11 mouse cellular contexts compared by ENCODE assay signal in genomic region chr7:139077283-139077682, GRCm38 (mm10). TPM values are rescaled to one million over a fixed set of nuclear protein-coding genes. Genes with fewer than 3 reads are reported as not detected.
DNase-seq lines count a peak whose midpoint lies in the region; ATAC-seq and TF ChIP-seq lines count a peak whose summit lies in the region.
"Had no signal": no experiment of that assay in that cellular context is flagged by ENCODE, and none has a peak within 500 bp of the region (broad histone marks: within the 10 kb centered on the region; RNA-seq: fewer than 3 reads in every experiment).

No protein-coding gene starts in this region.

- H3K27me3 ChIP-seq in kidney, embryonic 15.5 days = 0 out of 2 replicates have a peak, but pooled peaks cover 2% of the 10 kb centered on the region
- H3K27me3 ChIP-seq in limb, embryonic 10.5 days (ENCODE audit: low read depth, poor library complexity, severe bottlenecking) = peaks cover 17% of the 10 kb centered on the region
- no peaks in the 10 kb centered on the region; the same call in 1 of the 2 replicates for H3K27me3 ChIP-seq in heart, embryonic 11.5 days (ENCODE audit: control insufficient read depth, insufficient read depth, low read length)
- H3K27me3 ChIP-seq in liver, postnatal 0 days (ENCODE audit: insufficient read depth, low read length) = no peaks in the 10 kb centered on the region

- no peaks in the 10 kb centered on the region for H3K36me3 ChIP-seq in kidney, embryonic 15.5 days
- H3K36me3 ChIP-seq in limb, embryonic 10.5 days = no peaks in the 10 kb centered on the region
- no peaks in the 10 kb centered on the region for H3K36me3 ChIP-seq in heart, embryonic 11.5 days (ENCODE audit: control insufficient read depth, insufficient read depth, low read length)
- no peaks in the 10 kb centered on the region for H3K36me3 ChIP-seq in liver, postnatal 0 days (replicated peaks; ENCODE audit: insufficient read depth, low read length)

- no peak for TF ChIP-seq CTCF in olfactory bulb, adult 2 months (IDR thresholded peaks at IDR 0.05; ENCODE audit: insufficient read depth, low read depth, low read length)
- no peak for TF ChIP-seq CTCF in liver, postnatal 0 days (IDR thresholded peaks at IDR 0.05; ENCODE audit: low read depth)

- peaks cover 42% of the 10 kb centered on the region for H3K4me1 ChIP-seq in kidney, embryonic 15.5 days
- H3K4me1 ChIP-seq in limb, embryonic 10.5 days = peaks cover 29% of the 10 kb centered on the region
- peaks cover 31% of the 10 kb centered on the region for H3K4me1 ChIP-seq in olfactory bulb, adult 2 months (ENCODE audit: control insufficient read depth, insufficient read depth, low read length)
- no peaks in the 10 kb centered on the region for H3K4me1 ChIP-seq in heart, embryonic 11.5 days (ENCODE audit: control insufficient read depth, insufficient read depth, low read length)
- H3K4me1 ChIP-seq in liver, postnatal 0 days (ENCODE audit: insufficient read depth) = no peaks in the 10 kb centered on the region

- no peak overlapping the region for H3K9ac ChIP-seq in kidney, embryonic 15.5 days
- H3K9ac ChIP-seq in heart, embryonic 11.5 days (ENCODE audit: low read depth, low read length) = no peak overlapping the region
- H3K9ac ChIP-seq in liver, postnatal 0 days (replicated peaks) = no peak overlapping the region

- H3K4me3 ChIP-seq in kidney, embryonic 15.5 days (replicated peaks) = no peak overlapping the region
- H3K4me3 ChIP-seq in limb, embryonic 10.5 days = no peak overlapping the region
- H3K4me3 ChIP-seq in olfactory bulb, adult 2 months (ENCODE audit: insufficient read depth, low read depth, low read length) = no peak overlapping the region
- H3K4me3 ChIP-seq in heart, embryonic 11.5 days (ENCODE audit: low read depth, low read length) = no peak overlapping the region
- no peak overlapping the region for H3K4me3 ChIP-seq in liver, postnatal 0 days (ENCODE audit: low read depth, low read length)

- no peak for TF ChIP-seq EP300 in liver, postnatal 0 days (IDR thresholded peaks at IDR 0.05; ENCODE audit: low read depth)

- 0 out of 2 replicates have a peak, but pooled peaks cover 3% of the 10 kb centered on the region for H3K9me3 ChIP-seq in kidney, embryonic 15.5 days (replicated peaks)
- H3K9me3 ChIP-seq in limb, embryonic 10.5 days (replicated peaks) = no peaks in the 10 kb centered on the region
- H3K9me3 ChIP-seq in heart, embryonic 11.5 days (replicated peaks; ENCODE audit: control insufficient read depth, low read length) = no peaks in the 10 kb centered on the region
- 0 out of 2 replicates have a peak, but pooled peaks cover 2% of the 10 kb centered on the region for H3K9me3 ChIP-seq in liver, postnatal 0 days (ENCODE audit: low read length)

- 0 out of 2 replicates have a peak overlapping the region, but pooled peaks have one; percentile 30 for H3K27ac ChIP-seq in kidney, embryonic 15.5 days
- peak overlapping the region; percentile 65; the same call in 1 of the 2 replicates for H3K27ac ChIP-seq in limb, embryonic 10.5 days
- peak overlapping the region; percentile 68 for H3K27ac ChIP-seq in olfactory bulb, adult 2 months (ENCODE audit: insufficient read depth, low read depth, low read length)
- H3K27ac ChIP-seq in heart, embryonic 11.5 days (ENCODE audit: low read depth, low read length) = no peak overlapping the region
- no peak overlapping the region for H3K27ac ChIP-seq in liver, postnatal 0 days (ENCODE audit: low read depth)

- no peak overlapping the region for H3K4me2 ChIP-seq in kidney, embryonic 15.5 days
- H3K4me2 ChIP-seq in heart, embryonic 11.5 days = no peak overlapping the region
- no peak overlapping the region for H3K4me2 ChIP-seq in liver, postnatal 0 days (ENCODE audit: low read depth, low read length)

- 15% methylated on average over 7 of the region's 7 CpGs for WGBS in kidney, embryonic 15.5 days
- 13% methylated on average over 7 of the region's 7 CpGs for WGBS in limb, embryonic 10.5 days
- 28% methylated on average over 7 of the region's 7 CpGs for WGBS in olfactory bulb, adult 2 months
- 14% methylated on average over 7 of the region's 7 CpGs for WGBS in heart, embryonic 11.5 days (ENCODE audit: insufficient replicate concordance)
- WGBS in liver, postnatal 0 days (ENCODE audit: insufficient replicate concordance) = 39% methylated on average over 7 of the region's 7 CpGs

- no peak; the same call in 1 of the 2 replicates for ATAC-seq in kidney, embryonic 15.5 days (replicated peaks; ENCODE audit: low FRiP score)
- no peak for ATAC-seq in heart, embryonic 11.5 days (replicated peaks; ENCODE audit: insufficient number of reproducible peaks, low FRiP score, low TSS enrichment)
- ATAC-seq in liver, postnatal 0 days = no peak

- no peak for TF ChIP-seq POLR2A in olfactory bulb, adult 2 months (IDR thresholded peaks at IDR 0.05; ENCODE audit: insufficient read depth, low read depth, low read length)

- DNase-seq in kidney, adult 9 months = no peak
- DNase-seq in fibroblast of lung, adult 2 months (ENCODE audit: low read depth) = peak; percentile 57
- DNase-seq in limb, embryonic 10.5 days (ENCODE audit: low spot score) = no peak
- no peak for DNase-seq in liver, postnatal 0 days
- DNase-seq in adrenal gland, adult 8-10 months = no peak
- DNase-seq: adrenal gland, postnatal 25 days; kidney, adult 2 months had no signal

RNA-seq across cellular contexts. Expression of gene Dpysl4, which starts 8.5 kb away (rescaled TPM):
- polyA plus RNA-seq in kidney, embryonic 15.5 days (2015; fragmentation: Nextera tagmentation; extraction: Ambion mirVana) = 14.6 and 17.6 TPM in 2 replicates
- polyA plus RNA-seq in limb, embryonic 10.5 days (2016; fragmentation: Nextera tagmentation; extraction: Ambion mirVana) = 19.6 and 32.8 TPM in 2 replicates
- not detected in 2 replicates for polyA plus RNA-seq in olfactory bulb, adult 2 months (2012; ENCODE audit: insufficient read depth, insufficient read length, low replicate concordance, missing spikeins)
- polyA plus RNA-seq in heart, embryonic 11.5 days (2014; fragmentation: Nextera tagmentation; extraction: Ambion mirVana) = 3.9 and 4.4 TPM in 2 replicates
- polyA plus RNA-seq in liver, postnatal 0 days (2015; fragmentation: Nextera tagmentation; extraction: Ambion mirVana) = 0.04 TPM in 1 of 2 replicates, not detected in the other
- 1 to 10 TPM; 1.1 to 3.2 (median 2.5) TPM for total RNA-seq in adrenal gland, adult 8-10 months (2022)
- total RNA-seq: CH12.LX had no signal

Comparison
In these comparisons a context has a peak if more than half of its experiments do, and no peak if none do; other contexts are left out.
1. H3K27ac ChIP-seq: peak in kidney, embryonic 15.5 days (single experiment), limb, embryonic 10.5 days (single experiment) and olfactory bulb, adult 2 months (single experiment); none in heart, embryonic 11.5 days (single experiment) and liver, postnatal 0 days (single experiment).